Mouse (Mus musculus): Measurements from ENCODE around the gene Vamp2. TPM values are rescaled to one million over a fixed set of nuclear protein-coding genes. Genes with fewer than 3 reads are reported as not detected.

The Vamp2 gene
- polyA plus RNA-seq, 1 experiment from 2014 or later: 85.0 TPM

- H3K4me2 ChIP-seq (replicated peaks): no peak overlapping the region
- H3K27me3 ChIP-seq: no peaks in the 10 kb centered on the region
- ATAC-seq (ENCODE audit: insufficient number of reproducible peaks, insufficient read depth, low FRiP score, low TSS enrichment): no peak
- no peaks in the 10 kb centered on the region for H3K36me3 ChIP-seq
- H3K9ac ChIP-seq: no peak overlapping the region
- peaks cover 16% of the 10 kb centered on the region for H3K4me1 ChIP-seq
- no peak overlapping the region for H3K4me3 ChIP-seq
- H3K27ac ChIP-seq: no peak overlapping the region
- WGBS: 50% methylated on average over 9 of the region's 9 CpGs
- no peaks in the 10 kb centered on the region for H3K9me3 ChIP-seq
Observed at GRCm38 (mm10) chr11:69075764-69076479, 12.4 kb upstream of the Vamp2 start.

DNA sequence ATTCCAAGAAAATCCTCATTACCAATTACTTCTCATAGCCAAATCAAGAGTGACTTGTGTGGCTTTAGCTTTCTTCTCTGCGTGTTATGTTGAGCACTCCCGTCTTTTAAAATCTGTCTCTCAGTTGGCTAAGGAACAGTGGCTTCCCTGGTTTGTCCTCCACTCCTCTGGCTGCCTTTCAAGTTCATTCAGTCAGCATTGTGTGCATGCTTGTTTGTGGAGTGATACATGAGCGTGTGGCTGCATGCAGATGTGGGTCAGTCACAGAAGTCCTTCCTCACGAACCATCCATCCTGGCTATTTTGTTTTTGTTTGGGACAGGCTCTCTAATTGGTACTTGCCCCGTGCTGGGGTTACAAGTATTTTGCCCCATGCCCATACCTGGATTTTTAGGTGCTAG is 11.7 kb upstream of the Vamp2 start:
- Histone ChIP-seq H3K4me3 (no peak overlapping the region), H3K9ac (no peak overlapping the region), H3K4me2 (replicated peaks) (no peak overlapping the region), H3K36me3 (no peaks in the 10 kb centered on the region), H3K9me3 (no peaks in the 10 kb centered on the region), H3K4me1 (peaks cover 11% of the 10 kb centered on the region), H3K27ac (no peak overlapping the region), H3K27me3 (no peaks in the 10 kb centered on the region)
- no peak for ATAC-seq (ENCODE audit: insufficient number of reproducible peaks, insufficient read depth, low FRiP score, low TSS enrichment)
- WGBS: 69% methylated on average over 5 of the region's 5 CpGs

GRCm38 (mm10) chr11:69077316-69077715 is 11.0 kb upstream of the Vamp2 start:
- WGBS: 80% methylated on average over 9 of the region's 9 CpGs
- Histone ChIP-seq H3K27me3 (no peaks in the 10 kb centered on the region), H3K4me3 (no peak overlapping the region), H3K9me3 (no peaks in the 10 kb centered on the region), H3K36me3 (no peaks in the 10 kb centered on the region), H3K9ac (no peak overlapping the region), H3K4me2 (replicated peaks) (no peak overlapping the region), H3K4me1 (peaks cover 5% of the 10 kb centered on the region), H3K27ac (no peak overlapping the region)
- ATAC-seq (ENCODE audit: insufficient number of reproducible peaks, insufficient read depth, low FRiP score, low TSS enrichment): no peak

- H3K4me3 ChIP-seq: no peak overlapping the region
- H3K4me2 ChIP-seq (replicated peaks): no peak overlapping the region
- 79% methylated on average over 6 of the region's 6 CpGs for WGBS
- H3K4me1 ChIP-seq: no peaks in the 10 kb centered on the region
- H3K9ac ChIP-seq: no peak overlapping the region
- no peaks in the 10 kb centered on the region for H3K9me3 ChIP-seq
- H3K36me3 ChIP-seq: no peaks in the 10 kb centered on the region
- H3K27ac ChIP-seq: no peak overlapping the region
- no peaks in the 10 kb centered on the region for H3K27me3 ChIP-seq
- ATAC-seq (ENCODE audit: insufficient number of reproducible peaks, insufficient read depth, low FRiP score, low TSS enrichment): no peak
Observed at GRCm38 (mm10) chr11:69078041-69078440, 10.2 kb upstream of the Vamp2 start.

- H3K4me1 ChIP-seq: no peaks in the 10 kb centered on the region
- ATAC-seq (ENCODE audit: insufficient number of reproducible peaks, insufficient read depth, low FRiP score, low TSS enrichment): no peak
- no peak overlapping the region for H3K9ac ChIP-seq
- H3K27ac ChIP-seq: no peak overlapping the region
- H3K9me3 ChIP-seq: no peaks in the 10 kb centered on the region
- WGBS: 58% methylated on average over 5 of the region's 5 CpGs
- H3K4me2 ChIP-seq (replicated peaks): no peak overlapping the region
- H3K4me3 ChIP-seq: no peak overlapping the region
- H3K36me3 ChIP-seq: no peaks in the 10 kb centered on the region
- no peaks in the 10 kb centered on the region for H3K27me3 ChIP-seq
Observed at GRCm38 (mm10) chr11:69078805-69079438, 9.4 kb upstream of the Vamp2 start.

GRCm38 (mm10) chr11:69080102-69080854 is 8.0 kb upstream of the Vamp2 start:
- no peaks in the 10 kb centered on the region for H3K36me3 ChIP-seq
- 84% methylated on average over 15 of the region's 15 CpGs for WGBS

DNA sequence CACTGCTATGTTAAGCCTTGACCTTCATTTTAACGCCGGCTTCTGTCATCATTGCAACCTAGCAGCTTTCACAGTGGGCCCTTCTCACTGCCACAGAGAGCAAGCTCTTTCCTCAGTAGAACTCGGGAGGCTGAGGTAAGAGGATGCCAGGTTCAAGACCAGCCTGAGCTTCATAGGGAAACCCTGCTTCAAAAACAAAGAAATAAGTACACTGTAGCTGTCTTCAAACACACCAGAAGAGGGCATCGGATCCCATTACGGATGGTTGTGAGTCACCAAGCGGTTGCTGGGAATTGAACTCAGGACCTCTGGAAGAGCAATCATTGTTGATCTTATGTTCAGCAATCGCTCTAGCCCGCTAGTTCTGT is 7.5 kb upstream of the Vamp2 start:
- H3K4me1 ChIP-seq: no peaks in the 10 kb centered on the region
- H3K4me3 ChIP-seq: no peak overlapping the region
- H3K27me3 ChIP-seq: no peaks in the 10 kb centered on the region
- no peak overlapping the region for H3K4me2 ChIP-seq (replicated peaks)
- 86% methylated on average over 8 of the region's 8 CpGs for WGBS
- no peaks in the 10 kb centered on the region for H3K36me3 ChIP-seq
- no peak overlapping the region for H3K9ac ChIP-seq
- H3K9me3 ChIP-seq: no peaks in the 10 kb centered on the region
- no peak overlapping the region for H3K27ac ChIP-seq
- no peak for ATAC-seq (ENCODE audit: insufficient number of reproducible peaks, insufficient read depth, low FRiP score, low TSS enrichment)

More at GRCm38 (mm10) chr11:69080102-69080854, 8.0 kb upstream of the Vamp2 start:
- Histone ChIP-seq H3K27me3 (no peaks in the 10 kb centered on the region), H3K4me3 (no peak overlapping the region), H3K27ac (no peak overlapping the region), H3K9ac (0 out of 2 replicates have a peak overlapping the region, but pooled peaks have one; percentile 8), H3K4me2 (replicated peaks) (no peak overlapping the region), H3K4me1 (no peaks in the 10 kb centered on the region), H3K9me3 (no peaks in the 10 kb centered on the region)
- ATAC-seq (ENCODE audit: insufficient number of reproducible peaks, insufficient read depth, low FRiP score, low TSS enrichment): no peak

DNA sequence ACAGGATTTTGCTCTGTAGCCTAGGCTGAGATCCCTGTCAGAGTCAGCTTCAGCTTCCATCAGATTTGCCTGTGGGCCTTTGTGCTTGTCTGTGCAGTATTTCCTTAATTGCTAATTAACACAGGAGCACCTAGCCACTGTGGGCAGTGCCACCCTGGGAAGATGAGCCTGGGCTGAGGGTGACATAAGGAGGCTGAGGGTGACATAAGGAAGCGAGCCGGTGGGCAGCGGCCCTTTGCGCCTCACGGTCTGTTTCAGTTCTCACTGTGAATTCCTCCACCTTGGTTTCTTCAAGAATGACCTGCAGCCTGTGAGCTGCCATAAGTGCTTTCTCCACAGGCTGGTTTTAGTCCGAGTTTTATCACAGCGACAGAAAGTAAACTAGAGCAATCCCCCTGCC is 6.7 kb upstream of the Vamp2 start:
- Histone ChIP-seq H3K27me3 (no peaks in the 10 kb centered on the region), H3K36me3 (no peaks in the 10 kb centered on the region), H3K9me3 (no peaks in the 10 kb centered on the region), H3K27ac (no peak overlapping the region), H3K4me2 (replicated peaks) (no peak overlapping the region), H3K9ac (no peak overlapping the region), H3K4me3 (no peak overlapping the region), H3K4me1 (no peaks in the 10 kb centered on the region)
- 90% methylated on average over 7 of the region's 7 CpGs for WGBS
- no peak for ATAC-seq (ENCODE audit: insufficient number of reproducible peaks, insufficient read depth, low FRiP score, low TSS enrichment)

DNA sequence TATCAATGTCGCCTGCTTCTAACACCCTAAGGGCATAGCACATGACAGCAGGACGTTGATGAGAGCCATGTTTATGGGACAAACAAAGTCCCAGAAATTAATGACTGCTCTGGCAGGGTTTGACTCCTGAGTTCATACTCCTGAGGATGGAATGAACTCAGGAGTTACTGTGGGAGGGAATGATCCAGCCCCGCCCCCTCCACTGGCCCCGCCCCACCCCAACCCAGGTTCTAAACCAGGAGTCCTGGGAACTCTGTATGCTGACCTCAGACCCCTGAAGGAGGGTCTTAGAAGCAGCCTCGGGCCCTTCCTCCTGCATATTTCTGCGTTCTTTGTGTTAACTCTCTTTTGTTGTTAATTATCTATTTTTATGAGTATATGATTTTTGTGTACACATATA is 2.7 kb upstream of the Vamp2 start:
- Histone ChIP-seq H3K4me3 (no peak overlapping the region), H3K27ac (no peak overlapping the region), H3K4me1 (peaks cover 23% of the 10 kb centered on the region), H3K4me2 (replicated peaks) (no peak overlapping the region), H3K36me3 (peaks cover 9% of the 10 kb centered on the region), H3K27me3 (no peaks in the 10 kb centered on the region), H3K9me3 (no peaks in the 10 kb centered on the region), H3K9ac (no peak overlapping the region)
- 66% methylated on average over 6 of the region's 6 CpGs for WGBS
- ATAC-seq (ENCODE audit: insufficient number of reproducible peaks, insufficient read depth, low FRiP score, low TSS enrichment): no peak

DNA sequence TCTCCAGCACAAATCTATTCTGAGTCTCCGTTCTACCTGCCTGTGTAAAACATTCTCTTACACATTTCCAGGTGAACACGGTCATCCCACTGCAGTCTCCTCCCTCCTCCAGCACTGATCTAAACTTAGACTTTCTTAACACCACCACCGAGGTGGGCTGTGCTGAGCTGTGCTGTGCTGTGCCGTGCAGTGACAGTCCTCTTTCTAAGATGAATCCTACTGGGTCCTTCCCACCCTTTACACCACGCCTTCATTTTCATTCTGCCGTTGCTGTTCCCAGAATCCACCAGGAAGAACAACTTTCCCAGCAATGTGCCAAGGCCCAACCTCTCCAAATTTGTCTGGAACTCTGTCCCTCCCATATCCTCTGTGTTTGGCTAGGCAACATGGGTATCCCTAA is 1.9 kb upstream of the Vamp2 start:
- Histone ChIP-seq H3K27ac (0 out of 2 replicates have a peak overlapping the region, but pooled peaks have one; percentile 17), H3K4me3 (no peak overlapping the region), H3K4me2 (replicated peaks) (no peak overlapping the region), H3K36me3 (peaks cover 10% of the 10 kb centered on the region), H3K27me3 (no peaks in the 10 kb centered on the region), H3K9me3 (no peaks in the 10 kb centered on the region), H3K9ac (no peak overlapping the region), H3K4me1 (peaks cover 23% of the 10 kb centered on the region)
- ATAC-seq (ENCODE audit: insufficient number of reproducible peaks, insufficient read depth, low FRiP score, low TSS enrichment): no peak
- WGBS: 65% methylated on average over 6 of the region's 6 CpGs

DNA sequence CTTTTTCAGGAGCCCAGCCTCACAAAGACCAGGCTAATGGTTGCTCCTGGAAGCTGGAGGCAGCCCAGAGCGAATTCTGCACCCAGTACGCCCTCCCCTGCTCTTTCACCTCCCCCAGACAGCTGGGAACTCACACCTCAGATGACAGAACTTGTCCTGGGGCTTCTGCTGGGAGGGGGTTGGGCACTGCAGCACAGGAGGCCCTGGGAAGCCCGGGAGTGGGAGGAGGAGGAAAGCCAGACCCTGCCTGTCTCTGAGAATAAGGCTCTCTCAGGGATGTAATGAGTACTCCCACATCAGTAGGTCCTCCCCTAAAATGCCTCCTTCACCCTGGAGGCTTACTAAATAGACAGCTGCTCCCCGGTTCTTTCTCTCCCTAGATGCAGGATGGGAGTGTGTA is 1.2 kb upstream of the Vamp2 start:
- Histone ChIP-seq H3K9me3 (no peaks in the 10 kb centered on the region), H3K27me3 (no peaks in the 10 kb centered on the region), H3K9ac (no peak overlapping the region; the same call in 1 of the 2 replicates), H3K4me1 (peaks cover 23% of the 10 kb centered on the region), H3K4me2 (replicated peaks) (no peak overlapping the region; the same call in 1 of the 2 replicates), H3K27ac (peak overlapping the region; percentile 55; the same call in 1 of the 2 replicates), H3K36me3 (peaks cover 15% of the 10 kb centered on the region), H3K4me3 (no peak overlapping the region)
- ATAC-seq (ENCODE audit: insufficient number of reproducible peaks, insufficient read depth, low FRiP score, low TSS enrichment): no peak
- 34% methylated on average over 4 of the region's 4 CpGs for WGBS

GRCm38 (mm10) chr11:69087597-69087996 is 693 bp upstream of the Vamp2 start:
- peak overlapping the region; percentile 98; the same call in 1 of the 2 replicates for H3K9ac ChIP-seq

More at GRCm38 (mm10) chr11:69087597-69087996, 693 bp upstream of the Vamp2 start:
- WGBS: 62% methylated on average over 2 of the region's 2 CpGs
- Histone ChIP-seq H3K4me1 (peaks cover 23% of the 10 kb centered on the region), H3K4me3 (no peak overlapping the region), H3K4me2 (replicated peaks) (peak overlapping the region; percentile 87), H3K9me3 (no peaks in the 10 kb centered on the region), H3K36me3 (peaks cover 17% of the 10 kb centered on the region), H3K27ac (peak overlapping the region; percentile 55; the same call in 1 of the 2 replicates), H3K27me3 (no peaks in the 10 kb centered on the region)
- no peak for ATAC-seq (ENCODE audit: insufficient number of reproducible peaks, insufficient read depth, low FRiP score, low TSS enrichment)

Data from embryonic facial prominence, embryonic 12.5 days (tissue).